Mouse (Mus musculus) retina, postnatal 1 day (tissue): ENCODE measurements around the gene Hist1h2ah.
"Not testable (repeated sequence)": the region's sequence is repeated elsewhere in the genome, so short reads cannot be mapped to it uniquely, and the experiment has no call there.

Experiments
- DNase-seq: peaks from one replicate; pipeline ENCODE4 v3.0.0-alpha.2; 2012

The Hist1h2ah gene

GRCm38 (mm10) chr13:22035267-22036148, at the start of gene Hist1h2ah, which contains the start of gene Hist1h2bk:
Hist1h2ah (minus strand) TSS chr13:22035568.
Hist1h2bk (plus strand) TSS chr13:22035870.
- peak; percentile 98 for DNase-seq

- DNase-seq = not testable (repeated sequence)
These were observed 48.8 kb upstream of the Hist1h2ah start, which contains the start of gene Vmn1r188 for GRCm38 (mm10) chr13:22084140-22084539. Vmn1r188 (plus strand) TSS chr13:22084440.

- no peak for DNase-seq
These were observed 28.1 kb upstream of the Hist1h2ah start for GRCm38 (mm10) chr13:22063468-22063867.

GRCm38 (mm10) chr13:22061422-22061821, 26.1 kb upstream of the Hist1h2ah start:
- DNase-seq = no peak

DNA sequence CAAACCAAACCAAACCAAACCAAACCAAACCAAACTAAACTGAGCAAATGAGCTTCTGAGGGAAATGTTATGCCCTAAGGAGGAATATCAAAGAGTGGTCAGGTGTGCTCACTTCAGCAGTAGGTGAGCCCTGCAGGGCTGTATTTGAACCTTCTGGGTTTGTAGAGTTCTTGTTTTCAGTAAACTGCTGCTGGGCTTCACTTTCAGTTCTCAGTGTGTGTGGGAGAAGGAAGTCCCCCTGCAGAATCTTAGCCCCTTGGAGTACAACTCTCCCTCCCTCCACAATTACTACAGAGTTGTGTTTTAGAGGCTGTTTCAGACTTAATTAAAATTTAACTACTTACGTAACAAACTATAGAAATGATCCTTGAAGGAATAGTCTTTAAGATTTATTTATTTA, 18.4 kb upstream of the Hist1h2ah start:
- DNase-seq = no peak

DNA sequence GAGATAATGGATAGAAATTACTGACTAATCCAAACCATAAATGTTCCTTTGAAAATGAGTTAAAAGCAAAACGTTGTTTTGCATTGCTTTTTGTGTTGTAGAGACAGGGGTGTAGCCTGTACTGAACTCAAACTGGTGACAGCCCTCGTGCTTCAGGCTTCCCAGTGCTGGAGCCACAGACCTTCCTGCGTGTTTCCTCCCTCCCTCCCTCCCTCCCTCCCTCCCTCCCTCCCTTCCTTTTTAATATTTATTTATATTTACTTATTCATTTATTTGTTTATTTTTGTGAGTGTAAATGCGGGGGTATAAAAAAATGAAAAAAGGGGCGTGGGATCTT, 16.1 kb upstream of the Hist1h2ah start:
- DNase-seq = no peak

- peak; percentile 95 for DNase-seq
These were observed 15.5 kb upstream of the Hist1h2ah start for GRCm38 (mm10) chr13:22050591-22051522.

DNA sequence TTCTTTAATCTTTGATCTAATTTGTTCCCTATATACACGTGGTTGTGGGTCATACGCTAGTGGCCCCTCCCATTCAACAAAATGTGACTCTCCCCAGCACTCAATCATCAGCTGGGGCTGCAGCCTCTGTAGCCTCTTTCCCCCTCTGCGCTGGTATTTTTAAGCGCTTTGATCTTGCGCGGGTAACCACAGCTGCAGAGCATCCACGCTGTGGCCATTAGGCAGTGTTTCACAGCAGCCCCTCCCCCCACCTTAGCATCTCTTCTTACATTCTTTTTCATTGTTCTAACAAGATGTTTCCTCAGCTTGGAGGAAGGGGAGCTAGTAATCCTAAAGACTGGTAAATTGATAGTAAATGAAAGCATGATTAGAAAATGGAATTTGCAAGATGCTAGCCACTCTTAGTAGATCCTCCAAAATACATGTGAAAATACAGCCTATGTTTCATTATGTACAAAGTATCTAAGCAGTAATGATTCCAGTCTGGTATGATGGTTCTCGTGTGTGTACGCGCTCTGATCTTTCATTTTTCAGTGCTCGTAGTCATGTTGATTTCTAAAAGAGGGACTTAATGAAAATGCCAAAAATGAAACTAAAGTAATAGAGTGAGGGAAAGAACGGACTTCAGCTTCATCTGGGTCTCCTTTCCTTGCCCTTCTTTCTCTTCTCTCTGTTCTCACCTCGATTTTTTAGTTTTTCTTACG, 14.5 kb upstream of the Hist1h2ah start:
- DNase-seq = peak; percentile 86

DNA sequence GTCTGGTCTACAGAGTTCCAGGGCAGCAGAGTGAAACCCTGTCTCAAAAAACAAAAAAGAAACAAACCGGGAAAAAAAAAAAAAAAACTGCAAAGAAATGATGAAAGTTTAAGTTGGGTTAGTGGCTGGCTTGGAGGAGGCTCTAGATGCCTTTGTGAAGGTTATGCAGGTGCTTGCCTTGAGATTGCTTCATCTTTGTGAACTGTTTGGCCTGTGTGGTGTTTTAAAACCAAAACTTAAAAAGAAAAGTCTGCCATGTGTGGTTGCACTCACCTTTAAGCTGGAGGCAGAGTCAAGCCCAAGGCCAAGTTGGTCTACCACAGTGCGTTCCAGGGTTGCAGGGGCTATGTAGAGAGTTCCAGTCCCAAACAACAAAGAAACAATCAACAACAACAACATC, 13.7 kb upstream of the Hist1h2ah start:
- no peak for DNase-seq

GRCm38 (mm10) chr13:22045311-22045710, 9.9 kb upstream of the Hist1h2ah start:
- DNase-seq = no peak

- no peak for DNase-seq
These were observed 9.2 kb upstream of the Hist1h2ah start for GRCm38 (mm10) chr13:22044432-22045155.

- peak; percentile 85 for DNase-seq
These were observed 8.4 kb upstream of the Hist1h2ah start for GRCm38 (mm10) chr13:22043503-22044431.

DNA sequence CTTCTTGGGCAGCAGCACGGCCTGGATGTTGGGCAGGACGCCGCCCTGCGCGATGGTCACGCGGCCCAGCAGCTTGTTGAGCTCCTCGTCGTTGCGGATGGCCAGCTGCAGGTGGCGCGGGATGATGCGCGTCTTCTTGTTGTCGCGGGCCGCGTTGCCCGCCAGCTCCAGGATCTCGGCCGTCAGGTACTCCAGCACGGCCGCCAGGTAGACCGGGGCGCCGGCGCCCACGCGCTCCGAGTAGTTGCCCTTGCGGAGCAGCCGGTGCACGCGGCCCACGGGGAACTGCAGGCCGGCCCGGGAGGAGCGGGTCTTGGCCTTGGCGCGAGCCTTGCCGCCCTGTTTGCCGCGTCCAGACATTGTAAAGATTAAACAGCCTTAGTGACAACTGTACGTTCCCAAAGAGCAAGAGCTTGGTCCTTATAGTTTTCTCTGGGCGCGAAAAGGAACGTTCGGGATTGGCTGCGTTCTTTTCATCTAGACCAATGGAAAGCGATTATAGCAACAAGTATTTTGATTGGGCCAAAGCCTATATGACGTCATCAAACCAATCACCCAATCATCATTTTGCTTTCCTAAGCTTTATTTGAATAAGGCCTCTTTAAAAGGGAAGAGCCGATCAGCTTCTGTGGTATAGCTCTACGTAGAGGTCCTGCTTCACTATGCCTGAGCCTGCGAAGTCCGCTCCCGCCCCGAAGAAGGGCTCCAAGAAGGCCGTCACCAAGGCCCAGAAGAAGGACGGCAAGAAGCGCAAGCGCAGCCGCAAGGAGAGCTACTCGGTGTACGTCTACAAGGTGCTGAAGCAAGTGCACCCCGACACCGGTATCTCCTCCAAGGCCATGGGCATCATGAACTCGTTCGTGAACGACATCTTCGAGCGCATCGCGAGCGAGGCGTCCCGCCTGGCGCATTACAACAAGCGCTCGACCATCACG, 7.5 kb upstream of the Hist1h2ah start, which contains the start of the genes Hist1h2ag and Hist1h2bj:
Gene Hist1h2ag (minus strand): TSS at position 377 of the 935 bp plus-strand sequence.
Gene Hist1h2bj (plus strand): TSS at position 647 of the 935 bp plus-strand sequence.
- DNase-seq = peak; percentile 100

DNA sequence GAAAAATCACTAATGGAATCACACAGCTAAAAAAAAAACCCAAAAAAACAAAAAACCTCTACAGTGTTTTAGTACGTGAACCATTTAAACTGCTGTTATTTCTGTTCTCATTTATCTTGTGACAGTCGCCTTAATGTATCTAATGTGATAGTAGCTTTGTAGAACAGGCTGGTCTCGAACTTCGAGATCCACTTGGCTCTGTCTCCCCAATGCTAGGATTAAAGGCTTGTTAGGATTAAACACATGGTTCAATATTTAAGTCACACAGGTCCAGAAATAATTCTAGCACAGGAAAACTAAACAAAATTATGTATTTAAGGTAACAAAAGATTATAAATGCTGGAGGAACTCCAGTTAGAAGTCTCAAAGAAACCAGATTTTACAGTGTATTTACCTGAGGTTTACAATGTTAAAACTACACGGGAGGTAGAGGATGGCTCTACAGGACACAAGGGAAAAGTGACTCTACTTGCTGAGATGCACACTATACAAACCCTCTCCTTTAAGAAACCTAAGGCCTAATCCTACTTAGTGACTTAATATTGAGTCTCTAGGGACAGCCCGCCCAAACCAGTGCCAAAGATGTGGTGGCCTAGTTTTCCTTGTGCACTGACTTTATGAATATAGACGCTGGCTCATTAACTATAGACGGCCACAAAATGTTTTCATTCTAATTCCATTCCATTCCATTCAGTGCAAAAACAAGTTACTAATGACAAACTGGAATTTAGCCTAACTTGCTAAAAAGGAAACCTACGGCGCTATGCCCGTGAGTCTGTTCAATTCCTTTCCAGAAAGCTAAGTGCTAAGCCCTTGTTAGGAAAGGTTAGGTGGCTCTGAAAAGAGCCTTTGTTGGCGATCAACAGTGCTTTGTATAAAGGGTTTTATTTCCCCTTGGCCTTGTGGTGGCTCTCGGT, 6.5 kb upstream of the Hist1h2ah start:
- DNase-seq = peak; percentile 54

GRCm38 (mm10) chr13:22041142-22041536, 5.8 kb upstream of the Hist1h2ah start, which contains the start of gene Hist1h4i:
Hist1h4i (minus strand) TSS chr13:22041362.
- peak; percentile 96 for DNase-seq

- peak; percentile 69 for DNase-seq
These were observed 5.2 kb upstream of the Hist1h2ah start for GRCm38 (mm10) chr13:22040464-22041141.

DNA sequence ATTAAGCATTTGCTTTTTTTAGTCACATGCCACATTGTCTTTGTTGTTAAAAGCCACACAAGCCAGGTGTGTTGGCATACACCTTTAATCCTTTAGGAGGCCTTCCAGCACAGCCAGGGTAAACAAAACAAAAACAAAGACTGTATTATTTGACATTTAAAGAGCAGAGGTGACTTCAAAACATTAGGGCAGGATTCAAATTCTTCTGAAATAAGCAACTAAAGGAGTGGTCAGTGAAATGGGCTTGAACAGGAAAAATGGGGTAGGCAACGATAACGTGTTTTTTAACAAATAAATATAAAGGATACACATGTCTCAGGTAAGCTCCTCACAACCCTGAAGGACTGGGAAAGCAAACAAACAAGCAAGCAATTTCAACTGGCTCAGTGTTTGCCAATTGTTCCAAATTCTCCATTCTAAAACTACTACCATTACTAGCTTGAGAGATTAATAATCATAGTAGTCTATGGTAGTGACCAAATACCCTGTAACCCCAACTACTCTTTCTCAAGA, 4.6 kb upstream of the Hist1h2ah start:
- DNase-seq = no peak
